Mouse (Mus musculus): ENCODE data around the gene Bmpr1b.

DNA sequence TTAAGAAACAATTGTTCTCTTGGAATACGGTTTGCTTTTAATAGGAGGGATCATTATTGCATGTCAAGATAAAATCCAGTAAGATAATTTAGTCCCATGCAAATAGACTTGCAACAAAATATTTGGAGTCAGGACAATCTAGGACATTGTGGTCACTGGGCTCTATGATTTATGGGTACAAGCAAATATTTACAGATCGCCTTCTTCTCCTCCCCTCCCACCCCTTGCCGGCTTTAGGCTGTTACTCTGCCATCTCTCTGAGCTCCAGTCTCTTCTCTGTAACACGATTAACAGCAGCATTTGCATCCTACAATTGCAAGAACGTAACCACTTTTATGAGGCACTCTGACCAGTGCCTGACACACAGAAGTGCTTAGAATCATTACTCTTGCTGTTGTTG is 104.1 kb downstream of the Bmpr1b start:
- TF ChIP-seq CTCF (IDR thresholded peaks at IDR 0.05; ENCODE audit: low read depth), result no peak
- no peak for TF ChIP-seq EP300 (optimal IDR thresholded peaks at IDR 0.05)

Data from stomach, postnatal 0 days (tissue).